Mouse (Mus musculus): Measurements from ENCODE around the gene Cdyl2. TPM values are rescaled to one million over a fixed set of nuclear protein-coding genes. Genes with fewer than 3 reads are reported as not detected.

Gene Cdyl2
- total RNA-seq, 2 experiments from 2014 or later, result 11.4 to 11.5 TPM

GRCm38 (mm10) chr8:116673052-116673451 is 59.7 kb downstream of the Cdyl2 start:
- DNase-seq (ENCODE audit: low spot score in 2 of 2), result no peak

DNA sequence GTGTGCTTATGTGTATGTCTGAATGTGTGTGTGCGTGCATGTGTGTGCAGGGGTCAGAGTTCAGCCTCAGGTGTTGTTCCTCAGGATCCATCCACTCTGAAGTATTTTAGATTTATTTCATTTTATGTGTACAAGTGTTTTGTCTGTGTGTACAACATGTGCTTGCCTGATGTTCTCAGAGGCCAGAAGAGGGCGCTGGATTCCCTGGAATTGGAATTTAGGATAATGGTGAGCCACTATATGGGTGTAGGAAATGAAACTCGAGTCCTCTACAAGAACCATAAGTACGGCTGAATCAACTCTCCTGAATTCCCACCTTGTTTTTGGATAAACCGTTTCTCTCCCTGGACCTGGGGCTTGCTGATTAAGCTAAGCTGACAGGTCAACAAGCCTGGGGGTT is 61.2 kb downstream of the Cdyl2 start:
- no peak for DNase-seq (ENCODE audit: low spot score in 2 of 2)

GRCm38 (mm10) chr8:116670604-116671003 is 62.2 kb downstream of the Cdyl2 start:
- no peak for DNase-seq (ENCODE audit: low spot score in 2 of 2)

- DNase-seq (ENCODE audit: low spot score in 2 of 2), result no peak
These were observed 63.8 kb downstream of the Cdyl2 start for GRCm38 (mm10) chr8:116668977-116669376.

GRCm38 (mm10) chr8:116666781-116667325 is 65.9 kb downstream of the Cdyl2 start:
- DNase-seq (ENCODE audit: low spot score in 2 of 2), result no peak

GRCm38 (mm10) chr8:116661521-116661920 is 71.3 kb downstream of the Cdyl2 start:
- no peak for DNase-seq (ENCODE audit: low spot score in 2 of 2)

DNA sequence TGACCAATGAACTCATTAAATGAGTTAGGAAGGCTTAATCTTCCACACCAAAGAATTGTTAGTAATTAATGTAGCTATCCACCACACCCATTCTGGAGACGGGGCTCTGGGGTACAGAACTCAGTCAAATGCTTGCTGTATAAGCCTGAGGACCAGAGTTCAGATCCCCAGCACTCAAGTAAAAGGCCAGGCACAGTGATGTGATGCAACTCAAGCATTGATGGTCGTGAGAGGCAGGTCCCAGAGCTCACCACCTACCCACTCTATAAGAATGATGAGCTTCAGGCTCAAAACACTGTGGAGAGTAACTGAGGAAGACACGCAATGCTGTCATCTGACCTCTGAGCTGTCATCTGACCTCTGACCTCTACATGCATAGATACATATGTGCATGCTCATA is 76.0 kb downstream of the Cdyl2 start:
- no peak for DNase-seq (ENCODE audit: low spot score in 2 of 2)

DNA sequence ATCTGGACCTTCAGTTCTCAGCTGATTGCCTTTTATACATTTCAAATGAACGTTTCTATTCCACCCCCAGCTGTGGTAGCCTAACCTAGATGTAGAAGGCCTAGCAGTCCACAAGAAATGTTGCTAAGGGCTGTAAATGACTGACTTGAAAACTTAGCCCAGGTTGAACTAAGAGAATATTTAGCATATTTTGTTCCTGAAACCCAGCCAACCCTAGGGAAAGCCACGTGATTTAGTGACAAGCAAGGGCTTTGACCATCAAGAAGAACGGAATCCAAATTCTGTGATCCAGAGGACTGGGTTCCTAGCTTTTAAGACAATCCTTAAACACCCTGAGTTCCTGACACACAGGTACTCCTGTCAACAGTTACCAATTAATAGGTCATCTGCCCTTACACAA is 77.9 kb downstream of the Cdyl2 start:
- DNase-seq (ENCODE audit: low spot score in 2 of 2), result no peak

DNA sequence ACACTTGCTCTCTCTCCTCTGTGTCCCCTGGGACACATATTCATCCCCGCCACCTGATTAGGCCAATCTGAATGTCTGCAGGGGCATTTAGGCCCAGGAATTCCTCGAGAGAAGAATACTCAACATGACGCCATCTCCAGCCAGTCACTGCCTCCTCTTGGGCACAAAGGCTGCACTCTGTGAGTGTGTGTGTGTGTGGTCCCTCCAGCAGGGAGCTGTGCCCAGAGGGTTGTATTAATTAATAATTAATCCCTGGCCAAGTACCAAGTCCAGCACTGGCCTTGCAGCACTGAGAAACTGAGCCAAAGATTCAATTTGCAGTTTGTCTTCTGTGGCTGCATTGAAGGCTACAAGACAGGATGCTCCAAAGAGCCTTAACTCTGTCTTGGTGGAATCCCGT is 79.8 kb downstream of the Cdyl2 start:
- peak; percentile 10 to 42 for DNase-seq (ENCODE audit: low spot score in 2 of 2)

- DNase-seq (ENCODE audit: low spot score in 2 of 2), result no peak
These were observed 82.6 kb downstream of the Cdyl2 start for GRCm38 (mm10) chr8:116649975-116650725.

- DNase-seq (ENCODE audit: low spot score in 2 of 2), result no peak
These were observed 87.4 kb downstream of the Cdyl2 start for GRCm38 (mm10) chr8:116645376-116645775.

DNA sequence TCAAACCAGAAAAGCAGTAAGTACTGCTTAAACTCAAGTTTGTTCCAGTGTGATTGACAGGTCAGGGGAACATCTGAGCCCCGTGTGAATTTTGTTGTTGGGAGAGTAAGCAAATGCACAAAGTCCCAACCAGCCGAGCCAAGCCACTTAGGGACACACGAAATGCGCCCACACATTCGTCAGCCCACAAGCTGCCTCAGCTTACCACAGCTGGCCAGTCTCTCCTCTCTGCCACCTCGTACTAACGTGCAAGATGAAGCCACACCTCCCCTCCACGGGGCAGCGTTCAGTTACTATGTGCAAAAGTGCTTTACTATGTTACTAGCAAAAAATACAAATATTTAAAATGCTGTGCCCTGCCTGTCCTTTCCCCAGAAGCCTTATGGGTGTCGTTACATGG is 91.9 kb downstream of the Cdyl2 start:
- no peak for DNase-seq (ENCODE audit: low spot score in 2 of 2)

- DNase-seq (ENCODE audit: low spot score in 2 of 2), result no peak
These were observed 94.8 kb downstream of the Cdyl2 start for GRCm38 (mm10) chr8:116637998-116638397.

DNA sequence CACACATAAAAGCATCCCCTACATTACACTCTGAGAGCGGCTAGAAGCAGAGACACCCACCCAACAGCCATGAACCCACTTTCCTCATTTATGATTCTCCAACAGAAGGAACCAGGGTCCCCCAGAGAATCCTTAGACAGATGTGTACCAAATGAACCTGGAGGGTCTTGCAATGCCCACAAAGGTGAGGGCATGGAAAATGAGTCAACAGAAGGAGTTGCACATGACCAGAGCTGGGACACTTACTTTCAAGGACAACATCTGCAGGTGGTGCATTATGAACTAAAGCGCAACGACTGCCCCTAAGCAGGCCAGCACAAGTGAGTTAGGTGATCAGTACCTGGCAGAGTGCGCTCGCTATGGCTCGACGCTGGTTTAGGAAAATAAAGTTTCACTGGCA is 95.6 kb downstream of the Cdyl2 start:
- DNase-seq (ENCODE audit: low spot score in 2 of 2), result no peak

- no peak for DNase-seq (ENCODE audit: low spot score in 2 of 2)
These were observed 96.4 kb downstream of the Cdyl2 start for GRCm38 (mm10) chr8:116636396-116636795.

- no peak for DNase-seq (ENCODE audit: low spot score in 2 of 2)
These were observed 96.8 kb downstream of the Cdyl2 start for GRCm38 (mm10) chr8:116635972-116636371.

DNA sequence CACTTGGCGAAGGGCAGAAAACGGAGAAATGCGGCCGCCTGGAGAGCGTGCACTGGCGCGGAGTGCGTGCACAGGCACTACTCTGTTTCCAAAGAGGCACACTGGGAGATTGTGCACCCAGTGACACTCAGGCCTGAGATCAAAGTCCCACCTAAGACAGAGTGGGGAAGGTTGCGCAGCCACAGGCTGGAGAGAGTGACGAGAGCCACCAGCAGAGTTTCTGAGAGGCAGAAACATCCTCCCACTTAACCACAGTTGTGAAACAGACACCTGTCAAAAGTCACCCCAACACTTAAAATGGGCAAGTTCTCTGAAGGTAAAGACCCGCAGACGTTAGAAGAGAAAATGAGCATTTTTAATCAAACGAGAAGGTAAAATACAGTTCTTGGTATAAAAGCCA is 97.5 kb downstream of the Cdyl2 start:
- no peak for DNase-seq (ENCODE audit: low spot score in 2 of 2)

DNA sequence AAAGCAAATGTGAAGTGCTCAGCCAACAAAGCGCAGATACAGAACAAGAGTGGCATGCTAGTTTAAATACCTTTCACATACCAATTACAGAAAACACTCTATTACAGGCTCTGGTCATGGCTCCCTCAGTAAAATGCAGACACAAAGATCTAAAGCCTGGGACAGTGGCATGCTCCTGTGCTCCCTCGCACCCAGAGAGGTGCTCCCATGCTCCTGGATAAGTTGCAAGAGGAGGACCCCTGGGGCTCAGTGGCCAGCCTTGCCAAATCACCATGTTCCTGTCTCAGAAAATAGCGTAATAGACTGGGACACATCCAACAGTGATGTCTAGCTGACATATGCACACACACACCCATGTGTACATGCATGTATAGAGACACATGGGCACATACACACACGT is 98.4 kb downstream of the Cdyl2 start:
- no peak for DNase-seq (ENCODE audit: low spot score in 2 of 2)

GRCm38 (mm10) chr8:116633470-116634150 is 99.2 kb downstream of the Cdyl2 start:
- no peak for DNase-seq (ENCODE audit: low spot score in 2 of 2)

GRCm38 (mm10) chr8:116630066-116630465 is 102.7 kb downstream of the Cdyl2 start:
- no peak for DNase-seq (ENCODE audit: low spot score in 2 of 2)

DNA sequence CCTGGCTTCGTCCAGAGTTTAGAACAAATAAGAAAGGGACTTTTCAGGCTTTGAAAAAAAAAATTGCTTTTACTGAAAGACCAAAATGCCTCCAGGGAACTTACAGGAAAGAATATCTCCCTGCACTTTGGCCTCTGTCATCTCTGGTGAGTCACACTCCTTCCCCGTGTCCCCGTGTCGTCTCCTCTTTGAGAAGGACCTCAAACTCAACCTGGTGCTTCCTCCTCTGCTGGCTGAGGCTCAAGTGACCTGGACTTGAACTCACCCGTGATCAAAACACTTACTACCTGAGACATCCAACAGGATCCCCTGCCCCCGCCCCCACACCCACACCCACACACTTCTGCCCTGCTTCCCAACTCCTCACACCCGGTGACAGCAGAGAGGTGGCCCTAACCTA is 103.8 kb downstream of the Cdyl2 start:
- DNase-seq (ENCODE audit: low spot score in 2 of 2), result no peak

DNA sequence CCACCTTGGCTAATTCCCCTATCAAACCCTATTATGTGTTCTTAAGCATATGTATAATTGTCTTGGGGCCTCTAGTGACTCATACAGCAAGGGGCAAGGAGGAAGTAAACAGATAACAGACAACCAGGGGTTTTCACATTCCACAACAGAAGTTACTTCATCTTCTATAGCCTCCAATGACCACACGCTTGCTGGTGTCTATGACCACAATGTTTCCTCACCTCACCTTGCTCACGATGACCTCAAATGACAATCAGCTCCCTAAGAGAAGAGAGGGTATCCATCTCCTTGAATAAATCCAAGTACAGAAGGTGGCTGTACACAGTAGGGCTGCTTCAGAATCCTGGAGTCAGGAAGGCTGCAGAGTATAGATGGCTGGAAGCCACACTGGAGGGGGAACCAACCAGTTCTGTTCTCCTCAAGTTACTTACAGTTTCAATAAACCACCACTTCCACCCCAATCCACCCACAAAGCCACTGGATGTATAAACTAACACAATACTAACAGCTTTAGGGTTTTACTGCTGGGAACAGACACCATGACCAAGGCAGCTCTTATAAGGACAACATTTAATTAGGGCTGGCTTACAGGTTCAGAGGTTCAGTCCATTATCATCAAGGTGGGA is 104.8 kb downstream of the Cdyl2 start:
- DNase-seq (ENCODE audit: low spot score in 2 of 2), result no peak

Data from layer of hippocampus, postnatal 14 days (tissue).